Mouse (Mus musculus) bone marrow, adult 2 months (tissue): ENCODE measurements around the gene Krtap5-4. TPM values are rescaled to one million over a fixed set of nuclear protein-coding genes. Genes with fewer than 3 reads are reported as not detected.
A peak's percentile ranks its signal among the peaks of the same experiment; 100 is the strongest.
"Not testable (repeated sequence)": the region's sequence is repeated elsewhere in the genome, so short reads cannot be mapped to it uniquely, and the experiment has no call there.

Experiments
- H3K27ac ChIP-seq: fragments of 200-500 bp; 2 replicates; pipeline ENCODE4 v1.5.1; 2012; ENCODE audit warnings: low read depth, mild to moderate bottlenecking, control low read depth, inconsistent platforms, low read length; ENCODE audit not compliant: control insufficient read depth, poor library complexity, insufficient read depth
- H3K4me1 ChIP-seq: fragments of 200-500 bp; 2 replicates; pipeline ENCODE4 v1.6.1; 2011; ENCODE audit warnings: low read length; ENCODE audit not compliant: control insufficient read depth, insufficient read depth
- H3K4me3 ChIP-seq: fragments of 200-500 bp; replicated peaks from 2 replicates; pipeline ENCODE3; 2011; ENCODE audit warnings: mild to moderate bottlenecking, low read depth, low read length, control low read depth; ENCODE audit not compliant: control insufficient read depth
- CTCF ChIP-seq: fragments of 200-500 bp; IDR thresholded peaks from 2 replicates; pipeline ENCODE4 v1.5.1; 2011; ENCODE audit warnings: low read length, control low read depth; ENCODE audit not compliant: control insufficient read depth, insufficient read depth
- POLR2A ChIP-seq: fragments of 200-500 bp; IDR thresholded peaks from 2 replicates; pipeline ENCODE4 v1.6.1; 2011; ENCODE audit warnings: low read depth, mild to moderate bottlenecking, control low read depth, low read length, borderline replicate concordance; ENCODE audit not compliant: control insufficient read depth
- WGBS: fragments of 180-500 bp; shearing (Covaris S2); methylation state at CpG from one replicate; pipeline ENCODE4 v1.1.7; 2018; 5-methylcytosine and 5-hydroxymethylcytosine counted together
- polyA plus RNA-seq: library from polyadenylated mRNA; stranded (reverse); fragments of >200 nt; gene quantifications from 2 replicates; pipeline ENCODE4 v1.2.4, GENCODE M21; 2011; ENCODE audit warnings: low replicate concordance; ENCODE audit not compliant: missing spikeins, insufficient read depth, insufficient read length

Krtap5-4 gene
- polyA plus RNA-seq, 1 experiment = not detected

DNA sequence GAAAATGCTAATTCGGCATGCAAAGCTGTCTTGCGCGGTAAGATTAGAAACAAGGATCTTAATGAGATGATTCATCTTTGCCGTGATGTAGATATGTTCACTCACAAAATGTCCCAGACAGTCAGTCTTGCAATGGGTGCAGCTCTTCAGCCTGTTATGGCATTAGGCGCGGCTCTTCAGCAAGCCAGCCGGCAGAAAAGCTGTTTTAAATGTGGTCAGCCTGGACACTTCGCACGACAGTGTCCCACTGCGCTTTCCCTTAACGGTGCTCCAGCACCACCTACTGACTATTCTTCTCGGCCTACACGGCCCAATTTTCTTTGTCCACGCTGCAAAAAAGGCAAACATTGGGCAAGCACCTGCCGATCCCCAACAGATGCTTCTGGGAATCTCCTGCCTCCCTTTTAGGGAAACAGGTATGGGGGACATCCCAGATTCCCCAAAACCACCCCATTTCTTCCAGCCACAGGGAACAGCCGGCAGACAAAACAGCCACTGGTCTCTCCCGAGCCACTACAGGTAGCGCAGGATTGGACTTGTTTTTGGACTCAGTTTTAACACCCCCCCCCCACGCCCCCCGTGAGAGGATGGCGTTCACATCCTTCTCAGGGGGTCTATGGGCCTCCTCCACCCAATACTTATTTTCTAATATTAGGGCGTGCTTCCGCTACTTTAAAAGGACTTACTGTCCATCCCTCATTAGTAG is 18.1 kb upstream of the Krtap5-4 start:
- H3K27ac ChIP-seq = no peak overlapping the region
- WGBS = 22% methylated on average over 23 of the region's 23 CpGs
- H3K4me1 ChIP-seq = no peaks in the 10 kb centered on the region
- no peak for TF ChIP-seq CTCF
- TF ChIP-seq POLR2A = no peak
- H3K4me3 ChIP-seq = no peak overlapping the region

DNA sequence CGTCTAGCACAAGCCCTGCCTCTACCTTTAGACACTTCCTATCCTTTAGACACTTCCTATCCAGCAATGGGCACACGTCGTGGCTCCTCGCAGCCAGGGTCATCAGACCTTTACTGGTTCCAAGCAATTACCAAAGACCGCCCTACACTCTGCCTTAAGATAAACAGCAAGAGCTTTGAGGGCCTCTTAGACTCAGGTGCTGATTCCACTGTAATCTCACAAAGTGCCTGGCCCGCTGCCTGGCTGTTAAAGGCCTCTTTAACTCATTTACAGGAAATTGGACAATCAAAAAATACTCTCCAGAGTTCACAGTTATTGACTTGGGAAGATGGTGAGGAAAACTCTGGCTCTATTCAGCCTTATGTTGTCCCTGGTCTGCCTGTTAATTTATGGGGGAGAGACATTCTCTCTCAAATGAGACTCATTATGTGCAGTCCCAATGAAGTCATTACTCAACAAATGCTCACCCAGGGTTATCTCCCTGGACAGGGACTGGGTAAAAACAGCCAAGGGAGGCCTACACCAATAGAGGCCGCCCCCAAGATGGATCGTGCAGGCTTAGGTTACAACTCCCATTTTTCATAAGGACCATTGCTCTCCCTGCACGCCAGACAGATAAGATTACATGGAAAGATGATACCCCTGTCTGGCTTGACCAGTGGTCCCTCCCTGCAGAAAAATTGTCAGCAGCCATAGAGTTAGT is 17.3 kb upstream of the Krtap5-4 start:
- not testable (repeated sequence) for H3K27ac ChIP-seq, H3K4me1 ChIP-seq, H3K4me3 ChIP-seq
- 78% methylated on average over 9 of the region's 9 CpGs for WGBS

DNA sequence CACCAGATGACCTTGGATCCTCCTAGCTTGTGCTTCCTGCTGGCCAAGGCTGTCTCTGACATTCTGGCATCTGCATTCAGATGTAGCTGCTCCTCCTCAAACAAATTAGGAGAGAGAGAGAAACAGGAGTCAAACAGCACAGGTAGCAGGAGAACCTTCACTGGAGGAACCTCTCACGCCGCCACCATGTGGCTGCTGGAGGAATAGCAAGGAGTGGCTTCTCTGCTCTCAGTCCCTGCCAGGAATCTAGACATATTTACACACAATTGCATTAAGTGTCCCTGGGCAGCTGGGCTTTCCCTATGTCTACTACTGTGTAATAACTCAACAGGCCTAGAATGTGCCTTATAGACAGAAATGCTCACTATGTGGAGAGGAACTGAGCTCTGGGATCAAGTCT is 9.5 kb upstream of the Krtap5-4 start:
- H3K4me1 ChIP-seq, H3K4me3 ChIP-seq, H3K27ac ChIP-seq: not testable (repeated sequence)
- TF ChIP-seq CTCF = peak; percentile 56
- 3% methylated on average over 2 of the region's 2 CpGs for WGBS

DNA sequence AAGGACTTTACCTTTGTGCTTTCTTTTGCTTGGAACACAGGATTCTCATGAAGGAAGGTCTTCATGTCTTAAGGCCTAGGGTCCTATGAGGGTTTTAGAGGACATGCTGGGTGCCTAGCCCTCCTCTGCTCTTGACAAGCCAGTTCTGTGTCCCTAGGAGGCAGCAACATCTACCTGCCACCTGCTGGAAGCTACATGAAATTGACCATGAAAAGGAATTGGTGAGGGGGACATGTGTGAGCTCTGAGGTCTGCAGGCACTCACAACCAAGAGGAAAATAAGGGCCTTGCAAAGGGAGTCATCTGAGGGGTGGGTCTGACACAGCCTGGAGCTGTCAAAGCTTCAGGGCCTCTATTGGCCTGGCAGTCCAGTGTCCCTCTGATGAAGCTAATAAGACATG is 7.9 kb upstream of the Krtap5-4 start:
- Histone ChIP-seq H3K4me3 (no peak overlapping the region), H3K4me1 (no peaks in the 10 kb centered on the region), H3K27ac (no peak overlapping the region)
- TF ChIP-seq POLR2A = no peak

DNA sequence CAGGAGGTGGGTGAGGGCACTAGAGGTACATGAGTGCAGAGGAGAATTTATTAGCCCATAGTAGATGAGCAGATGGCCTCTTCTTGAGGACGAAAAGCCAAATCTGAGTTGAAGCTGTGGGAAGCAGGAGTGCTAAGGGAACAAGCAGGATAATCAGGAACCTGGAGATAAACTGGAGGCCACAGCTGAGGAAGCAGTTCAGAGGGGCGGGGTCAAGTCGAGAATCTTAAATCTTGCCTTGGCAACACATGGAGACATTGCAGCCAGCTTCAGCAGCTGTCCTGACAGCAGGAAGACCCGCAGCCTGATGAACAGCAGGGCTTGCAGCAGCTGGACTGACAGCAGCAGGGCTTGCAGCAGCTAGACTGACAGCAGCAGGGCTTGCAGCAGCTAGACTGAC is 7.2 kb upstream of the Krtap5-4 start:
- not testable (repeated sequence) for H3K4me3 ChIP-seq, H3K4me1 ChIP-seq, H3K27ac ChIP-seq
- 30% methylated on average over 4 of the region's 4 CpGs for WGBS

DNA sequence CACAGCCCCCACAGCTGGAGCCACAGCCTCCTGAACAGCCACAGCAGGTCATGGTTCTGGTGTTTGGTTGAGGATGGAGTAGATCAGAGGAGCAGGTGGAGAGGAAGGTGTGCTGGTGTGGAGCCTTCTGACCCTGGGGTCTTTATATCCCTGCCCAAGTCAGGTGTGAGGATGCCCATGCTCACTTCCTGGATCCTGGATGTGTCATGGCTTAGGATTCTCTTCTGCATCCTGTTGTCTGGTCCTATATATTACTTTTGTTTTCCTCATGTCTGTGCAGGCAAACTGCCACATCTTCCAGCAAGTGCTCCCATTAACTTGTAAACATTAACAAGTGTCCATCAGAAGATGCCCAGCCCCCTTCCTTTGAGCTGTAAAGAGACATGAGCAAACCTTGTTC is 6.3 kb upstream of the Krtap5-4 start, which contains the start of gene Krtap5-1:
Krtap5-1 (minus strand) TSS at position 101 of the 400 bp plus-strand sequence.
- not testable (repeated sequence) for H3K4me3 ChIP-seq, H3K4me1 ChIP-seq, H3K27ac ChIP-seq

DNA sequence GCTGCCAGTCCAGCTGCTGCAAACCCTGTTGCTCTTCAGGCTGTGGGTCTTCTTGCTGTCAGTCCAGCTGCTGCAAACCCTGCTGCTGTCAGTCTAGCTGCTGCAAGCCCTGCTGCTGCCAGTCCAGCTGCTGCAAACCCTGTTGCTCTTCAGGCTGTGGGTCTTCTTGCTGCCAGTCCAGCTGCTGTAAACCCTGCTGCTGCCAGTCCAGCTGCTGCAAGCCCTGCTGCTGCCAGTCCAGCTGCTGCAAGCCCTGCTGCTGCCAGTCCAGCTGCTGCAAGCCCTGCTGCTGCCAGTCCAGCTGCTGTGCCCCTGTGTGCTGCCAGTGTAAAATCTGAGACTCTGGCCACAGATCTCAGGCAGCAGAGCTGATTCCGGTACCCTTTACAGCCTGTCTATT is 580 bp downstream of the Krtap5-4 start:
- not testable (repeated sequence) for H3K4me3 ChIP-seq, H3K4me1 ChIP-seq, H3K27ac ChIP-seq
- WGBS = 78% methylated on average over 1 of the region's 1 CpGs

DNA sequence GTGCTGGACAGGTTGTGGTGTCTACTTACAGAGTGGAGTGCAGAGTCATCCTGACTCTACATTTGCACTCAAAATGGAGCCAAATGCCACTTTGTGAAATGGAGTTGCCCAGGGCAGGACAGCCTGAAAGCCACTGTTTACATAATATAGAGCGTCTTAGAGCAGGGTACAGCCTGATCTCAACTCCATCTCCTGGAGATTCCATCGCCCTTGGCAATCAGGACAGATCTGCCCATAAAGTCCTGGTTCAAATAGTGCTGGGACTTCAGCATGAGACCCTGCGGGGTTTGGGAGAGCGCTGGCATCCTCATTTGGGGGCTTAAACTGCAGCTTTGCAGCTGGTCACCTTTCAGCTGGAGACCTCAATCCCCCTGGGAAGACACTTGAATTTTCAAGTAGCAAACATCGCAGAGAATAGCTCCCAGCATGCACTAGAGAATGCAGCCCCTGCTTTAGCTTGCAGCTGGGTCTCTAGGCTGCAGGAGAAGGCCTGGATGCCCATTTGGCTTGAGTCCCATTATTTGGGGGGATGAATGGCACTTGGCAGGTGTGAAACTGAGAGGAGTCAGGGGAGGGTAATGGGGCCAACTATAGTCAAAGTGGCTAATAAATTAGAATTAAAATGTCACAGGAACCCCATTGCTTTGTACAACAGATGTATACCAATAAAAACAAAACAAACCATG is 11.4 kb downstream of the Krtap5-4 start:
- TF ChIP-seq POLR2A (no peak), CTCF (no peak)
- 75% methylated on average over 5 of the region's 5 CpGs for WGBS

DNA sequence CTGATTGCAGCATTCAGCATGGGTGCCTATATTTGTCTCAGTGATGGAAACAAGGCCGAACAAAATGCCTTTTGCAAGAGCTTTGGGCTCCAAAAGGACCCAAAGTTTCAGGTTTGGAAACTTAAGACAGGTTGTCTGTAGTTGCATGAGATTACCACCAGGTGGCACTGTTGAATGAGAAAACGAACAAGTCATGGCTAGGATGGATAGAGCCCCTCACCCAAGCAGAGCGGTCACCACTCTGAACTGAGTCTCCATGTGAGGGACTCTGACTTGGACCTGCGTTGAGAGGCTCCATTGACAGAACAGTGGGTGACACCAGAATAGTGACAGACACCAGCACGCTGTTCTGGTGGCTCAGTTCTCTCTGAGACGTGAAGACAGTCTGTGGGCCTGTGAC is 13.2 kb downstream of the Krtap5-4 start:
- WGBS = 48% methylated on average over 6 of the region's 6 CpGs
- Histone ChIP-seq H3K4me1 (no peaks in the 10 kb centered on the region), H3K4me3 (no peak overlapping the region), H3K27ac (no peak overlapping the region)
- TF ChIP-seq CTCF = peak; percentile 46; the same call in 1 of the 2 replicates
- no peak for TF ChIP-seq POLR2A

More for the DNA sequence above, 11.4 kb downstream of the Krtap5-4 start:
- Histone ChIP-seq H3K27ac (no peak overlapping the region), H3K4me1 (no peaks in the 10 kb centered on the region), H3K4me3 (no peak overlapping the region)

DNA sequence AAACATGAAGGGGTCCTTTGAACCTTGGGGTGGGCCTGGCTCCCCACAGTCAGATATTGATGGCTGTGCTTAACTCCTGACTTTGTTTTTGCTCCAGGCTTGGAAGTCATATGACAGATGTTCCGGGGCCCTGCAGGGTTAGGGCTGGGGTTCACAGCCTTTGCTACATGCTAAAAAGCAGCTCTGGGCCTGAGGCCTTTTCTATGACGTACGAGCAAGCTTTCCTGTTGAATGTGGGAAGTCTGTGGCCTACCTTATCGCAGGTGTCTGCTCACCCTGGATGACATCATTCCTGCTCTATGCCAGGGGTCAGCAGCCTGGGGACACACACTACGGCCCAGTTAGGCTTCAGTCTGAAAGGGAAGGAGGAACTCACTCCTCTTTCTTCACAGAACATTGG is 13.9 kb downstream of the Krtap5-4 start:
- no peak overlapping the region for H3K4me3 ChIP-seq
- 60% methylated on average over 5 of the region's 5 CpGs for WGBS
- no peaks in the 10 kb centered on the region for H3K4me1 ChIP-seq
- TF ChIP-seq POLR2A (no peak), CTCF (no peak)
- H3K27ac ChIP-seq = no peak overlapping the region
